Mouse (Mus musculus) neutrophil, adult 65 days (primary cell): ENCODE measurements around the gene Ddx39. TPM values are rescaled to one million over a fixed set of nuclear protein-coding genes. Genes with fewer than 3 reads are reported as not detected.

Source experiments
- total RNA-seq: library from RNA; stranded (reverse); gene quantifications from 2 replicates; pipeline ENCODE4 v1.2.4, GENCODE M21; 2023

The Ddx39 gene
- total RNA-seq, result 36.3 and 48.8 TPM in 2 replicates

GRCm38 (mm10) chr8:83715031-83715690 is at the start of gene Ddx39:
Gene Ddx39, plus strand, starts transcription at chr8:83715177.

GRCm38 (mm10) chr8:83665969-83666865 is 48.8 kb upstream of the Ddx39 start, which contains the start of gene Ptger1:
Gene Ptger1, plus strand, starts transcription at chr8:83666678.

GRCm38 (mm10) chr8:83698661-83699453 is 16.1 kb upstream of the Ddx39 start, which contains the start of gene Pkn1:
Gene Pkn1, minus strand, starts transcription at chr8:83699179.

GRCm38 (mm10) chr8:83740976-83741741 is 26.2 kb downstream of the Ddx39 start, which contains the start of gene Adgre5:
Gene Adgre5, minus strand, starts transcription at chr8:83741326.

Other genes with a start within 250 kb of the Ddx39 start
- not detected in 2 replicates for gene Olfr370, start 179.4 kb upstream of the Ddx39 start, total RNA-seq
- 123 and 125 TPM in 2 replicates for gene Ndufb7, start 148.5 kb upstream of the Ddx39 start, total RNA-seq
- gene Tecr, start 107.2 kb upstream of the Ddx39 start, total RNA-seq, result 365 and 380 TPM in 2 replicates
- gene Dnajb1, start 107.0 kb upstream of the Ddx39 start, total RNA-seq, result 58.1 and 75.3 TPM in 2 replicates
- gene Gipc1, start 62.5 kb upstream of the Ddx39 start, total RNA-seq, result 20.3 and 27.2 TPM in 2 replicates
- 0.19 and 0.25 TPM in 2 replicates for gene Ptger1, start 48.5 kb upstream of the Ddx39 start, total RNA-seq
- 260 and 307 TPM in 2 replicates for gene Pkn1, start 16.0 kb upstream of the Ddx39 start, total RNA-seq
- gene Adgre5, start 26.1 kb downstream of the Ddx39 start, total RNA-seq, result 1,138 and 1,301 TPM in 2 replicates
- 1.8 and 2.1 TPM in 2 replicates for gene Adgrl1, start 184.9 kb downstream of the Ddx39 start, total RNA-seq
- 0.16 TPM in 1 of 2 replicates, not detected in the other for gene Gm10644, start 240.0 kb downstream of the Ddx39 start, total RNA-seq
- 39.2 and 41.4 TPM in 2 replicates for gene Asf1b, start 240.3 kb downstream of the Ddx39 start, total RNA-seq